ENCODE assay signal across 10 mouse cellular contexts in genomic region chr17:44038656-44039055, GRCm38 (mm10). TPM values are rescaled to one million over a fixed set of nuclear protein-coding genes. Genes with fewer than 3 reads are reported as not detected.
DNase-seq lines count a peak whose midpoint lies in the region; ATAC-seq and TF ChIP-seq lines count a peak whose summit lies in the region.
"Had no signal": no experiment of that assay in that cellular context is flagged by ENCODE, and none has a peak within 500 bp of the region (broad histone marks: within the 10 kb centered on the region; RNA-seq: fewer than 3 reads in every experiment).

No protein-coding gene starts in this region.

- no peaks in the 10 kb centered on the region for H3K27me3 ChIP-seq in neural tube, embryonic 11.5 days (ENCODE audit: control insufficient read depth, insufficient read depth, low read length)
- no peaks in the 10 kb centered on the region for H3K27me3 ChIP-seq in neural tube, embryonic 15.5 days (replicated peaks)
- H3K27me3 ChIP-seq in hindbrain, embryonic 15.5 days: no peaks in the 10 kb centered on the region
- no peaks in the 10 kb centered on the region for H3K27me3 ChIP-seq in liver, postnatal 0 days (ENCODE audit: insufficient read depth, low read length)
- H3K27me3 ChIP-seq: limb, embryonic 13.5 days had no signal

- DNase-seq in adrenal gland, adult (ENCODE audit: inconsistent age in 2 of 2, low spot score in 1 of 2): peak; percentile 32 to 75
- no peak for DNase-seq in adrenal gland, adult 8-10 months
- DNase-seq in neural tube, embryonic 11.5 days (ENCODE audit: low spot score): peak; percentile 46
- DNase-seq in embryo, embryonic 10.5 days (ENCODE audit: low spot score): peak; percentile 77
- DNase-seq in liver, postnatal 0 days: no peak
- DNase-seq in thymus, postnatal 14 days: no peak

- no peak overlapping the region for H3K4me3 ChIP-seq in neural tube, embryonic 11.5 days (ENCODE audit: low read depth, low read length)
- no peak overlapping the region for H3K4me3 ChIP-seq in neural tube, embryonic 15.5 days (replicated peaks)
- H3K4me3 ChIP-seq in hindbrain, embryonic 15.5 days: no peak overlapping the region
- no peak overlapping the region for H3K4me3 ChIP-seq in liver, postnatal 0 days (ENCODE audit: low read depth, low read length)
- H3K4me3 ChIP-seq: erythroblast, embryonic 14.5 days; limb, embryonic 13.5 days had no signal

- no peaks in the 10 kb centered on the region for H3K9me3 ChIP-seq in neural tube, embryonic 11.5 days (ENCODE audit: control insufficient read depth, low read length)
- H3K9me3 ChIP-seq in neural tube, embryonic 15.5 days (replicated peaks): no peaks in the 10 kb centered on the region
- H3K9me3 ChIP-seq in hindbrain, embryonic 15.5 days: no peaks in the 10 kb centered on the region
- no peaks in the 10 kb centered on the region for H3K9me3 ChIP-seq in liver, postnatal 0 days (ENCODE audit: low read length)
- H3K9me3 ChIP-seq: limb, embryonic 13.5 days had no signal

- TF ChIP-seq EP300 in liver, postnatal 0 days (IDR thresholded peaks at IDR 0.05; ENCODE audit: low read depth): no peak

- no peaks in the 10 kb centered on the region for H3K4me1 ChIP-seq in neural tube, embryonic 11.5 days (ENCODE audit: control insufficient read depth, insufficient read depth, low read length)
- H3K4me1 ChIP-seq in neural tube, embryonic 15.5 days: no peaks in the 10 kb centered on the region
- 0 out of 2 replicates have a peak, but pooled peaks cover 3% of the 10 kb centered on the region for H3K4me1 ChIP-seq in hindbrain, embryonic 15.5 days (replicated peaks)
- no peaks in the 10 kb centered on the region for H3K4me1 ChIP-seq in liver, postnatal 0 days (ENCODE audit: insufficient read depth)
- H3K4me1 ChIP-seq: limb, embryonic 13.5 days had no signal

- no peak overlapping the region for H3K4me2 ChIP-seq in neural tube, embryonic 11.5 days (ENCODE audit: low read depth)
- no peak overlapping the region for H3K4me2 ChIP-seq in neural tube, embryonic 15.5 days
- H3K4me2 ChIP-seq in hindbrain, embryonic 15.5 days: no peak overlapping the region
- H3K4me2 ChIP-seq in liver, postnatal 0 days (ENCODE audit: low read depth, low read length): no peak overlapping the region
- H3K4me2 ChIP-seq: limb, embryonic 13.5 days had no signal

- TF ChIP-seq CTCF in liver, postnatal 0 days (IDR thresholded peaks at IDR 0.05; ENCODE audit: low read depth): peak; percentile 53

- no peaks in the 10 kb centered on the region for H3K36me3 ChIP-seq in neural tube, embryonic 11.5 days (ENCODE audit: control insufficient read depth, insufficient read depth, low read length)
- H3K36me3 ChIP-seq in neural tube, embryonic 15.5 days: no peaks in the 10 kb centered on the region
- H3K36me3 ChIP-seq in hindbrain, embryonic 15.5 days: no peaks in the 10 kb centered on the region
- H3K36me3 ChIP-seq in liver, postnatal 0 days (replicated peaks; ENCODE audit: insufficient read depth, low read length): no peaks in the 10 kb centered on the region
- H3K36me3 ChIP-seq: limb, embryonic 13.5 days had no signal

- no peak for ATAC-seq in neural tube, embryonic 11.5 days (ENCODE audit: insufficient read depth, low FRiP score, low TSS enrichment)
- no peak; the same call in 1 of the 2 replicates for ATAC-seq in neural tube, embryonic 15.5 days (ENCODE audit: low FRiP score)
- ATAC-seq in hindbrain, embryonic 15.5 days (ENCODE audit: low FRiP score, low read depth): peak; percentile 17; the same call in 1 of the 2 replicates
- no peak for ATAC-seq in liver, postnatal 0 days

- WGBS in neural tube, embryonic 11.5 days: 62% methylated on average over 9 of the region's 9 CpGs
- 54% methylated on average over 9 of the region's 9 CpGs for WGBS in neural tube, embryonic 15.5 days
- WGBS in hindbrain, embryonic 15.5 days: 50% methylated on average over 9 of the region's 9 CpGs
- 58% methylated on average over 9 of the region's 9 CpGs for WGBS in liver, postnatal 0 days (ENCODE audit: insufficient replicate concordance)

- H3K9ac ChIP-seq in neural tube, embryonic 11.5 days (ENCODE audit: low read length): no peak overlapping the region
- no peak overlapping the region for H3K9ac ChIP-seq in neural tube, embryonic 15.5 days (replicated peaks)
- H3K9ac ChIP-seq in hindbrain, embryonic 15.5 days: no peak overlapping the region
- H3K9ac ChIP-seq in liver, postnatal 0 days (replicated peaks): no peak overlapping the region
- H3K9ac ChIP-seq: limb, embryonic 13.5 days had no signal

- H3K27ac ChIP-seq in neural tube, embryonic 11.5 days (ENCODE audit: low read depth, low read length): no peak overlapping the region
- H3K27ac ChIP-seq in neural tube, embryonic 15.5 days (replicated peaks): no peak overlapping the region
- H3K27ac ChIP-seq in hindbrain, embryonic 15.5 days (replicated peaks): no peak overlapping the region
- H3K27ac ChIP-seq in liver, postnatal 0 days (ENCODE audit: low read depth): no peak overlapping the region
- H3K27ac ChIP-seq: limb, embryonic 13.5 days had no signal

RNA-seq across cellular contexts. Expression of gene Enpp5, which starts 40.0 kb away (rescaled TPM):
- 100 to 1,000 TPM in 1 of 4 experiments, 10 to 100 TPM in 3; 57.2 to 102 (median 78.0) TPM for total RNA-seq in adrenal gland, adult 8-10 months (2022)
- 11.2 and 11.4 TPM in 2 replicates for polyA plus RNA-seq in neural tube, embryonic 11.5 days (2014; fragmentation: Nextera tagmentation; extraction: Ambion mirVana)
- polyA plus RNA-seq in neural tube, embryonic 15.5 days (2015; fragmentation: Nextera tagmentation; extraction: Ambion mirVana): 107 and 114 TPM in 2 replicates
- polyA plus RNA-seq in hindbrain, embryonic 15.5 days (2015; fragmentation: Nextera tagmentation; extraction: Ambion mirVana): 105 and 116 TPM in 2 replicates
- 7.0 and 7.7 TPM in 2 replicates for polyA plus RNA-seq in liver, postnatal 0 days (2015; fragmentation: Nextera tagmentation; extraction: Ambion mirVana)

Comparison
In these comparisons a context has a peak if more than half of its experiments do, and no peak if none do; other contexts are left out.
1. DNase-seq: peak in adrenal gland, adult (2 of 2), neural tube, embryonic 11.5 days (single experiment) and embryo, embryonic 10.5 days (single experiment); none in adrenal gland, adult 8-10 months (single experiment), liver, postnatal 0 days (single experiment) and thymus, postnatal 14 days (single experiment).